Comparison of ENCODE assay signal across 13 mouse cellular contexts in genomic region chr11:80315743-80316639, GRCm38 (mm10). TPM values are rescaled to one million over a fixed set of nuclear protein-coding genes. Genes with fewer than 3 reads are reported as not detected.
DNase-seq lines count a peak whose midpoint lies in the region; ATAC-seq and TF ChIP-seq lines count a peak whose summit lies in the region.
"Had no signal": no experiment of that assay in that cellular context is flagged by ENCODE, and none has a peak within 500 bp of the region (broad histone marks: within the 10 kb centered on the region; RNA-seq: fewer than 3 reads in every experiment).

No protein-coding gene starts in this region.

- peaks cover 66% of the 10 kb centered on the region for H3K4me1 ChIP-seq in forebrain, embryonic 10.5 days
- peaks cover 19% of the 10 kb centered on the region for H3K4me1 ChIP-seq in hindbrain, embryonic 16.5 days (ENCODE audit: control insufficient read depth, insufficient read depth, low read depth, low read length)
- H3K4me1 ChIP-seq in neural tube, embryonic 13.5 days (replicated peaks): peaks cover 69% of the 10 kb centered on the region
- no peaks in the 10 kb centered on the region for H3K4me1 ChIP-seq in stomach, postnatal 0 days (replicated peaks; ENCODE audit: control insufficient read depth, insufficient read depth)
- H3K4me1 ChIP-seq: heart, embryonic 13.5 days; intestine, embryonic 15.5 days; liver, embryonic 12.5 days had no signal

- 46% methylated on average over 10 of the region's 10 CpGs for WGBS in forebrain, embryonic 10.5 days
- 22% methylated on average over 10 of the region's 10 CpGs for WGBS in hindbrain, embryonic 16.5 days
- 30% methylated on average over 10 of the region's 10 CpGs for WGBS in neural tube, embryonic 13.5 days
- 62% methylated on average over 10 of the region's 10 CpGs for WGBS in stomach, postnatal 0 days

- TF ChIP-seq EP300 in stomach, postnatal 0 days (optimal IDR thresholded peaks at IDR 0.05): no peak

- ATAC-seq in hindbrain, embryonic 16.5 days: peak; percentile 85
- peak; percentile 80 for ATAC-seq in neural tube, embryonic 13.5 days (ENCODE audit: low read depth)
- no peak; the same call in 1 of the 2 replicates for ATAC-seq in stomach, postnatal 0 days (ENCODE audit: low FRiP score, low TSS enrichment)
- ATAC-seq: intestine, embryonic 15.5 days; liver, embryonic 12.5 days had no signal

- H3K9me3 ChIP-seq in forebrain, embryonic 10.5 days: no peaks in the 10 kb centered on the region
- no peaks in the 10 kb centered on the region for H3K9me3 ChIP-seq in hindbrain, embryonic 16.5 days (ENCODE audit: control insufficient read depth, low read length)
- H3K9me3 ChIP-seq in neural tube, embryonic 13.5 days: no peaks in the 10 kb centered on the region
- no peaks in the 10 kb centered on the region for H3K9me3 ChIP-seq in stomach, postnatal 0 days (ENCODE audit: control insufficient read depth, low read length)
- H3K9me3 ChIP-seq: heart, embryonic 13.5 days; intestine, embryonic 15.5 days; liver, embryonic 12.5 days had no signal

- no peak overlapping the region for H3K9ac ChIP-seq in hindbrain, embryonic 16.5 days (ENCODE audit: low read depth, low read length)
- 0 out of 2 replicates have a peak overlapping the region, but pooled peaks have one; percentile 31 for H3K9ac ChIP-seq in neural tube, embryonic 13.5 days
- H3K9ac ChIP-seq in stomach, postnatal 0 days (ENCODE audit: low read length): no peak overlapping the region
- H3K9ac ChIP-seq: heart, embryonic 13.5 days; intestine, embryonic 15.5 days; liver, embryonic 12.5 days had no signal

- no peaks in the 10 kb centered on the region for H3K36me3 ChIP-seq in forebrain, embryonic 10.5 days (replicated peaks)
- no peaks in the 10 kb centered on the region for H3K36me3 ChIP-seq in hindbrain, embryonic 16.5 days (ENCODE audit: control insufficient read depth, insufficient read depth, low read length)
- H3K36me3 ChIP-seq in neural tube, embryonic 13.5 days: no peaks in the 10 kb centered on the region
- no peaks in the 10 kb centered on the region for H3K36me3 ChIP-seq in stomach, postnatal 0 days (ENCODE audit: control insufficient read depth, insufficient read depth, low read length)
- H3K36me3 ChIP-seq: heart, embryonic 13.5 days; intestine, embryonic 15.5 days; liver, embryonic 12.5 days had no signal

- H3K27me3 ChIP-seq in forebrain, embryonic 10.5 days (ENCODE audit: poor library complexity, severe bottlenecking): peaks cover 21% of the 10 kb centered on the region
- H3K27me3 ChIP-seq in hindbrain, embryonic 16.5 days (replicated peaks; ENCODE audit: control insufficient read depth, insufficient read depth, low read length): no peaks in the 10 kb centered on the region
- H3K27me3 ChIP-seq in neural tube, embryonic 13.5 days: no peaks in the 10 kb centered on the region
- no peaks in the 10 kb centered on the region for H3K27me3 ChIP-seq in stomach, postnatal 0 days (ENCODE audit: control insufficient read depth, insufficient read depth, low read length)
- H3K27me3 ChIP-seq: intestine, embryonic 15.5 days; Patski had no signal

- peak overlapping the region; percentile 76 for H3K27ac ChIP-seq in forebrain, embryonic 10.5 days
- peak overlapping the region; percentile 29; the same call in 1 of the 2 replicates for H3K27ac ChIP-seq in hindbrain, embryonic 16.5 days (ENCODE audit: low read depth, low read length)
- H3K27ac ChIP-seq in neural tube, embryonic 13.5 days (replicated peaks): peak overlapping the region; percentile 85
- H3K27ac ChIP-seq in stomach, postnatal 0 days (replicated peaks): no peak overlapping the region
- H3K27ac ChIP-seq: heart, embryonic 13.5 days; intestine, embryonic 15.5 days; liver, embryonic 12.5 days had no signal

- no peak for TF ChIP-seq CTCF in stomach, postnatal 0 days (IDR thresholded peaks at IDR 0.05; ENCODE audit: low read depth)

- H3K4me2 ChIP-seq in hindbrain, embryonic 16.5 days (ENCODE audit: low read length): no peak overlapping the region
- H3K4me2 ChIP-seq in neural tube, embryonic 13.5 days: no peak overlapping the region
- H3K4me2 ChIP-seq in stomach, postnatal 0 days (replicated peaks; ENCODE audit: low read depth): no peak overlapping the region
- H3K4me2 ChIP-seq: heart, embryonic 13.5 days; intestine, embryonic 15.5 days; liver, embryonic 12.5 days had no signal

- DNase-seq in embryo, embryonic 11 days: peak; percentile 56
- DNase-seq in embryo, embryonic 9.5 days (ENCODE audit: extremely low spot score): no peak
- no peak for DNase-seq in forebrain, embryonic 10.5 days (ENCODE audit: extremely low spot score, low spot score)
- DNase-seq in stomach, postnatal 0 days (ENCODE audit: low spot score): no peak
- DNase-seq in adrenal gland, postnatal 14 days: no peak
- DNase-seq in yolk sac, embryonic 10.5 days (ENCODE audit: low spot score): no peak
- DNase-seq: adrenal gland, postnatal 10 days had no signal

- no peak overlapping the region for H3K4me3 ChIP-seq in forebrain, embryonic 10.5 days
- no peak overlapping the region for H3K4me3 ChIP-seq in hindbrain, embryonic 16.5 days (ENCODE audit: low read length)
- H3K4me3 ChIP-seq in neural tube, embryonic 13.5 days: no peak overlapping the region
- H3K4me3 ChIP-seq in stomach, postnatal 0 days (ENCODE audit: low read depth, low read length): no peak overlapping the region
- H3K4me3 ChIP-seq: heart, embryonic 13.5 days; intestine, embryonic 15.5 days; liver, embryonic 12.5 days had no signal

RNA-seq across cellular contexts. Expression of gene Rhbdl3, which starts 15.3 kb away (rescaled TPM):
- 3.1 and 3.6 TPM in 2 replicates for polyA plus RNA-seq in forebrain, embryonic 10.5 days (2016; fragmentation: Nextera tagmentation; extraction: Ambion mirVana)
- 4.2 and 4.7 TPM in 2 replicates for polyA plus RNA-seq in hindbrain, embryonic 16.5 days (2015; fragmentation: Nextera tagmentation; extraction: Ambion mirVana)
- polyA plus RNA-seq in neural tube, embryonic 13.5 days (2015; fragmentation: Nextera tagmentation; extraction: Ambion mirVana): 16.3 and 16.6 TPM in 2 replicates
- 2.7 and 3.4 TPM in 2 replicates for polyA plus RNA-seq in stomach, postnatal 0 days (2015; fragmentation: Nextera tagmentation; extraction: Ambion mirVana)
- 2.6 and 3.2 TPM in 2 replicates for total RNA-seq in adrenal gland, postnatal 14 days (2021)
